Mouse (Mus musculus) forebrain, embryonic 11.5 days (tissue): ENCODE results near the gene Rexo1. TPM values are rescaled to one million over a fixed set of nuclear protein-coding genes. Genes with fewer than 3 reads are reported as not detected.
A peak's percentile ranks its signal among the peaks of the same experiment; 100 is the strongest.

Experiments
- ATAC-seq: fragments of 200-750 bp; cut with Nextera tagmentation; replicated peaks from 2 replicates; pipeline ENCODE4 v1.8.0; 2017; ENCODE audit warnings: moderate TSS enrichment; ENCODE audit not compliant: low FRiP score
- DNase-seq: peaks from one replicate; pipeline ENCODE4 v3.0.0-alpha.2; 2017; ENCODE audit warnings: low spot score
- H3K27ac ChIP-seq: fragments of 300-500 bp; sonication (generic); 2 replicates; pipeline ENCODE4 v1.5.1; 2014; ENCODE audit warnings: low read depth, low read length
- H3K27me3 ChIP-seq: fragments of 300-500 bp; sonication (generic); 2 replicates; pipeline ENCODE4 v1.6.1; 2014; ENCODE audit warnings: mild to moderate bottlenecking, low read length, mixed read lengths; ENCODE audit not compliant: control insufficient read depth, insufficient read depth
- H3K36me3 ChIP-seq: fragments of 300-500 bp; sonication (generic); 2 replicates; pipeline ENCODE4 v1.6.1; 2014; ENCODE audit warnings: mild to moderate bottlenecking, low read length, moderate library complexity, mixed read lengths; ENCODE audit not compliant: control insufficient read depth, insufficient read depth
- H3K4me1 ChIP-seq: fragments of 300-500 bp; sonication (generic); replicated peaks from 2 replicates; pipeline ENCODE4 v1.6.1; 2014; ENCODE audit warnings: low read length, mixed read lengths; ENCODE audit not compliant: control insufficient read depth, insufficient read depth
- H3K4me2 ChIP-seq: fragments of 300-500 bp; sonication (generic); 2 replicates; pipeline ENCODE4 v1.6.1; 2014; ENCODE audit warnings: low read depth, mild to moderate bottlenecking, low read length, moderate library complexity, mixed read lengths; ENCODE audit not compliant: severe bottlenecking
- H3K4me3 ChIP-seq: fragments of 300-500 bp; sonication (generic); 2 replicates; pipeline ENCODE4 v1.5.1; 2014; ENCODE audit warnings: low read depth, low read length
- H3K9ac ChIP-seq: fragments of 300-500 bp; sonication (generic); 2 replicates; pipeline ENCODE4 v1.6.1; 2014; ENCODE audit warnings: low read length
- H3K9me3 ChIP-seq: fragments of 300-500 bp; sonication (generic); 2 replicates; pipeline ENCODE4 v1.6.1; 2016; ENCODE audit warnings: low read length, mixed read lengths; ENCODE audit not compliant: control insufficient read depth
- WGBS: fragments of 180-500 bp; shearing (Covaris S2); extraction: QIAGEN DNeasy Blood & Tissue Kit; methylation state at CpG from one replicate; pipeline ENCODE4 v1.1.7; 2014; 5-methylcytosine and 5-hydroxymethylcytosine counted together
- polyA plus RNA-seq: library from polyadenylated mRNA; unstranded; fragments of >200 nt; fragmentation: Nextera tagmentation; extraction: Ambion mirVana; gene quantifications from 2 replicates; pipeline ENCODE4 v1.2.1, GENCODE M21; 2014

The Rexo1 gene
- polyA plus RNA-seq, 1 experiment from 2014 or later, result 37.1 TPM

DNA sequence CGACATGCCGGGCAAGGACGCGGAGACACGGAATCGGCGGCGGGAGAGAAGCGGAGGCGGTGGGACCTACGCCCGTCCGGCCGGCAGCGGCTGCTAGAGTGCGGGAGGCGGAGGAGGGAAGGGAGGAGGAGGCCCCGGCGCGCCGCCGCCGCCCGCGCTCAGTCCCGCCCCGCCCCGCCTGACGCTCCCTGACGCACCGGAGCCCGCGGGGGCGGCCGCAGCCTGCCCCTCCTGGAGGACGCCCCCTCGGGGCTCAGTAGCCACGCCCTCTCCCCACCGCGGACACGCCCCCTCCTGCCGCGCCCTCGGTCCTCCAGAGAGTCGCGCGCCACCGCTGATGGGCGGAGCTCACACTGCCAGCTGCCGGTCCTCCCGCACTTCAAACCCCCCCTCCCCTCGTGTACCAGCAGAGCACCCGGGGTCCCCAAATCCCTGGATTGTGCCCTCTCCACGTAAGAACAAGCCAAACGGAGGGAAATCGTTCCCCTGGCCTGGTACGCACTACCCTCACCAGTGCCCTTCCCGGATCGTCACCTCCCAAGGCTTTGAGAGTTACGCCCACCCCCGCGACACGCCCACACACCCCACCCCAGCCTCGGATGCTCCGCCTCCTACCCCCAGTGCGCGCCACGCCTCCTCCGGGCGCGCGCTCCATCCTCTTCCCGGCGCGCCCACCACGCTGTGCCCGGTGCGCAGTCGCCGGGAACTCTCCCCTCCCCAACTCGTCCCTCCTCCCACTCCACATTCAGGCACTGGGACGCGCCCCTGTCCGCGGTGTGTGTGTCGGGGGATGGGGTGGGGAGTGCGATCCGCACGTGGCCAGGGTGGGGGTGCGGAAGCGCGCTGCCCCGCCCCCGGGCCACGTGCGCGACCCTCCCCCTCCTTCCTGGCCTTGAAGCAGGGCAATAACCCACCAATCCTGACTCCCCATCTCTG, 16.1 kb upstream of the Rexo1 start, which contains the start of gene Klf16:
Gene Klf16 (minus strand): TSS at position 127 of the 936 bp plus-strand sequence.
- Histone ChIP-seq H3K27ac (peak within 1 kb of the TSS; percentile 77), H3K4me3 (peak within 1 kb of the TSS; percentile 72), H3K4me1 (peaks cover 14% of the 10 kb centered on the region; the same call in 1 of the 2 replicates), H3K9ac (peak within 1 kb of the TSS; percentile 73), H3K36me3 (no peaks in the 10 kb centered on the region), H3K27me3 (no peaks in the 10 kb centered on the region), H3K4me2 (peak within 1 kb of the TSS; percentile 94), H3K9me3 (no peaks in the 10 kb centered on the region)
- ATAC-seq (peak; percentile 84), DNase-seq (peak; percentile 99)
- under 1% methylated on average over 69 of the region's 97 CpGs for WGBS

- ATAC-seq, result peak; percentile 13; the same call in 1 of the 2 replicates
Observed at GRCm38 (mm10) chr10:80576351-80577194, 15.2 kb upstream of the Rexo1 start.

GRCm38 (mm10) chr10:80575925-80576324, 14.6 kb upstream of the Rexo1 start:
- 20% methylated on average over 17 of the region's 17 CpGs for WGBS
- Histone ChIP-seq H3K9me3 (no peaks in the 10 kb centered on the region), H3K9ac (peak overlapping the region; percentile 73), H3K27ac (no peak overlapping the region), H3K4me2 (peak overlapping the region; percentile 94), H3K27me3 (no peaks in the 10 kb centered on the region), H3K4me1 (peaks cover 21% of the 10 kb centered on the region), H3K4me3 (peak overlapping the region; percentile 72), H3K36me3 (no peaks in the 10 kb centered on the region)
- DNase-seq (peak; percentile 50), ATAC-seq (no peak)

More at GRCm38 (mm10) chr10:80576351-80577194, 15.2 kb upstream of the Rexo1 start:
- under 1% methylated on average over 83 of the region's 96 CpGs for WGBS
- no peaks in the 10 kb centered on the region for H3K9me3 ChIP-seq
- H3K4me2 ChIP-seq, result peak overlapping the region; percentile 94
- H3K27me3 ChIP-seq, result no peaks in the 10 kb centered on the region
- H3K27ac ChIP-seq, result peak overlapping the region; percentile 77
- peak; percentile 84 for DNase-seq
- H3K4me1 ChIP-seq, result peaks cover 14% of the 10 kb centered on the region; the same call in 1 of the 2 replicates
- H3K9ac ChIP-seq, result peak overlapping the region; percentile 73
- peak overlapping the region; percentile 72 for H3K4me3 ChIP-seq
- H3K36me3 ChIP-seq, result no peaks in the 10 kb centered on the region

GRCm38 (mm10) chr10:80574896-80575295, 13.5 kb upstream of the Rexo1 start:
- DNase-seq (no peak), ATAC-seq (no peak)
- no peak overlapping the region for H3K4me2 ChIP-seq
- H3K27me3 ChIP-seq, result no peaks in the 10 kb centered on the region
- WGBS, result 82% methylated on average over 3 of the region's 3 CpGs
- no peak overlapping the region for H3K4me3 ChIP-seq
- no peaks in the 10 kb centered on the region for H3K36me3 ChIP-seq
- H3K4me1 ChIP-seq, result peaks cover 25% of the 10 kb centered on the region
- H3K9me3 ChIP-seq, result no peaks in the 10 kb centered on the region
- no peak overlapping the region for H3K9ac ChIP-seq
- no peak overlapping the region for H3K27ac ChIP-seq

GRCm38 (mm10) chr10:80573944-80574343, 12.6 kb upstream of the Rexo1 start:
- no peak for DNase-seq
- ATAC-seq, result no peak
- H3K9ac ChIP-seq, result 0 out of 2 replicates have a peak overlapping the region, but pooled peaks have one; percentile 6

GRCm38 (mm10) chr10:80572477-80572876, 11.1 kb upstream of the Rexo1 start:
- H3K9me3 ChIP-seq, result no peaks in the 10 kb centered on the region
- no peaks in the 10 kb centered on the region for H3K27me3 ChIP-seq
- no peak overlapping the region for H3K4me3 ChIP-seq
- H3K9ac ChIP-seq, result no peak overlapping the region
- no peak overlapping the region for H3K4me2 ChIP-seq
- no peak for ATAC-seq
- no peak overlapping the region for H3K27ac ChIP-seq
- DNase-seq, result no peak
- H3K36me3 ChIP-seq, result no peaks in the 10 kb centered on the region
- 77% methylated on average over 2 of the region's 2 CpGs for WGBS
- peaks cover 25% of the 10 kb centered on the region for H3K4me1 ChIP-seq

More at GRCm38 (mm10) chr10:80573944-80574343, 12.6 kb upstream of the Rexo1 start:
- Histone ChIP-seq H3K9me3 (no peaks in the 10 kb centered on the region), H3K4me1 (peaks cover 27% of the 10 kb centered on the region), H3K27ac (no peak overlapping the region), H3K36me3 (no peaks in the 10 kb centered on the region), H3K4me2 (no peak overlapping the region), H3K4me3 (no peak overlapping the region), H3K27me3 (no peaks in the 10 kb centered on the region)
- WGBS, result 65% methylated on average over 9 of the region's 9 CpGs

DNA sequence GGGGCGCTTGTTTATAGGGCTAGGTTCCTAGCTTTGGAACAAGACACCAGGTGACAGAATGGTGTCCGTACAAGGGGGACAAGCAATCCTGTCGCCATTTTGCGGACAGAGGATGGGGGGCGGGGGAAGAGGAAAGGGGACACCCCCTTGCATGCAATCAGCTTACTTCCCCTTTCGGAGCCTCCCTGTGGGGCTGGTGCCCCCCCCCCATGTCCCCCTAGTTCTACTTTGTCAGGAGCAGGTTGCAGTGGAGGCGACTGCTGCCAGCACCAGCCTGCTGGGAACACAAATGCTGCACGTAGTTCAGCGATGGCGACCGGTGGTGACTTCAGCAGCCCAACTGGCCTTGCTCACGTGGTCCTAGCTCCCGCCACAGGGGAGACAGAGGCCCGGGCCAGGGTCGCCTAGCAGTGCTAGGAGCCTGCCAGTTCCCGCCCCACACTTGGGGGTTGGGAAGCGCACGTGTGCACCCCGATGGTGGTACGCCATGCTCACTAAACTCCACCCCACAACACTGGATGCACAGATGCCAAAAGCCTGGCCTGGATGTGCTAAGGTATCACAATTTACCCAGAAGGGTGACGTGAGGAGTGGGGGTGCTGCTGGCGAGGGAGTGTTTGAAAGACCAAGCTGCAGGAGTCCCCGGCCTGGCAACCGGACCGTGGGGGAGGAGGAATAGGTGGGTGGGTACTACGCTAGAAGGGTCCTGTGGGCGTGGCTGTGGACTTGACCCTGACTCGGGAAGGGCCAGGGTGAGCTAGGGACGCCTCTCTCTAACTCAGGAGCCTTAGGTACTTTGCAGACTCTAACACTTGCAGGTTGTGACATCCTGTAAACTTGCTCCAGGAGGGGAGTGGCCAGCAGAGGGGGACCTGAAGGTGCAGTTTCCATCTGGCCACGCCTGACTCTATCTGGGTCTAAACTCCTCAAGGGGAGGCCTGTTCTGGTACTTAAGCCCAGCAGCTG, 9.8 kb upstream of the Rexo1 start:
- WGBS, result 23% methylated on average over 30 of the region's 30 CpGs
- DNase-seq, result no peak
- peak overlapping the region; percentile 49 for H3K9ac ChIP-seq
- no peaks in the 10 kb centered on the region for H3K36me3 ChIP-seq
- H3K4me2 ChIP-seq, result peak overlapping the region; percentile 36
- peak overlapping the region; percentile 62 for H3K27ac ChIP-seq
- peaks cover 30% of the 10 kb centered on the region for H3K4me1 ChIP-seq
- peak; percentile 28; the same call in 1 of the 2 replicates for ATAC-seq
- H3K27me3 ChIP-seq, result no peaks in the 10 kb centered on the region
- H3K4me3 ChIP-seq, result peak overlapping the region; percentile 11; the same call in 1 of the 2 replicates
- no peaks in the 10 kb centered on the region for H3K9me3 ChIP-seq
